Mouse (Mus musculus) lung, postnatal 4 days (tissue): ENCODE measurements around the gene Tbce.
"Not testable (repeated sequence)": the region's sequence is repeated elsewhere in the genome, so short reads cannot be mapped to it uniquely, and the experiment has no call there.

Source experiments
- DNase-seq, 2 experiments: peaks; one replicate each; pipeline ENCODE4 v3.0.0; 2021

Gene Tbce

DNA sequence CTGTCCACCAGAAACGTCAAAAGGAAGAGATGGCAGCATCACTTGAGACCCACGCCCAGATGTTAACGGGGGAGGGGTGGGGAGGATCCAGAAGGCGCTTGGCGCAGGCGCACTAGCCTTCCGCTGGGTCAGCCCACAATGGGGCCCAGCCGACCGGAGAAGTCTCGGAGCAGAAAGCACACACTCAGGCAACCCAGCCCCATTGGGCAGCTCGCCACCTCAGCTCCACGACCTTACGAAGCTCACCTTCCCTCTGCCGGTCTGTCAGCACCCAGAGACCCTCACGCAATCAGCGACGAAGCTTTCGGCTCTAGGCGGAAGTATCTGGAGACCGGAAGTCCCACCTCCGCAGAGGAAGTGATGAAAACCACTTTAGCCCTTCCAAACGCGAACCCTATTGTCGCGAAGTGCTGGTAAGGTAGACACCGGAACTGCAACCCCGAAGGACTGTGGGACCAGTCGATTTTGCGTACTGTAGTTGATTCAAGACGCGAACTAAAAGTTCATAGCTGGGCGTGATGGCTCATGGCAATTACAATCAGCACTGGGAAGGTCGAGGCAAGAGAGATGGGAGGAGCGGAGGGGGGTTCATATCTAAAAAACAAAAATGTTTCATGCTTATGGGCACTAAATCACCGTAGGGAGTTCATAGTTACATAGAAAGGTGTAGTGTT is at the start of gene Tbce:
Gene Tbce, minus strand, starts transcription at position 347 of the 674 bp plus-strand sequence.
- DNase-seq: peak; percentile 92 to 93

DNA sequence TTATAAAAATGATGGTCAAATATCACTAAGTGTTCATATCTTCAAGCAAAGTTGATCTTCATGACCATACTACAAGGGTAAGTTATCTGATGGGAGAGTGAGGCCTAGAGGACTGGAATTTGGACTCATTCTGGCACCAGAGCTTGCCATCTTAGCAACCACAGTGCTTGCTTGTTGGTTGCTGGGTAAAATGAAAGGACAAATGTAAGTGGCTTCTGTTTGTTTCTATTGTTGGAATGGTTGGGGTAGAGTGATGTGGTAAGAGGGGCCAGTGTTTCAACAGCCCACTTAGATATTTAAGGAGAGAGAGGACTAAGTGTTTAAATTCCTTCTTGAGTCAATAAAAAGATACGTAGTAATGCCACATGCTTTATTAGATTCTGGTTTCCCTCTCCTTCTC is 49.2 kb upstream of the Tbce start:
- peak; percentile 12 to 24 for DNase-seq

DNA sequence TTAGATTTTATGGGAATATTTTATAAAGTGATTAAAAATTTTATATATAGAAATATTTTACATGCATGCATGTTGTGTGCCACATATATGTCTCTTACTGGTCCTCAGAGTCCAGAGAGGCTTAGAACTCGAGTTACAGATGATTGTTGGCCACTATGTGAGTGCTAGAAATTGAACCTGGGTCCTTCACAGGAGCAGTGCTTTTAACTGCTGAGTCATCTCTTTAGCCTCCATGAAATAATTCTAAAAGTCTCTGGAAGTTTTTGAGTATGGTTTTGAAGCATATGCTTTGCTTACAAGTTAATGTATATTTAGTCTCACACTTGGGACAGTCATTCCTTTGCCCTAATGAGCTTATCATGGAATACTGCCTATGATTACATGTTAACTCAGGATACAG is 35.9 kb upstream of the Tbce start:
- DNase-seq: no peak

DNA sequence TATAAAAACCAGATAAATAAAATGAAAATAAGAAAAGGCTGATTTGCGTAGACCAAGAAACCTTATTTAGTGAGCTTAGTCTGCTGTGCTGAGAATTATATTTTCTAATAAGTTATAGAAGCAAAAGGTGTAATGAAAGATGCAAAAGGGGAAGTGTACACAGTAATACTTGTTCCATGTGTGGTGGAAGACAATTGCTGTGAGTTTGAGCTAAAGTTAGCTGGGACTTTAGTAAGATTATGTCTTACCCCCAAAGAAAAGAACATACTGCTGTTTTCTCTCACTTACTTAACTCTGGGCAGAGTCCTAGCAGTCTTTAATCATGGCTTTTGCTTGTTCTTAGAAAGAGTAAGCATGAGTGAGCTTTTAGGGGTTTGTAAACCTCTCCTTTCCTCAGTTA is 34.9 kb upstream of the Tbce start:
- DNase-seq: no peak

DNA sequence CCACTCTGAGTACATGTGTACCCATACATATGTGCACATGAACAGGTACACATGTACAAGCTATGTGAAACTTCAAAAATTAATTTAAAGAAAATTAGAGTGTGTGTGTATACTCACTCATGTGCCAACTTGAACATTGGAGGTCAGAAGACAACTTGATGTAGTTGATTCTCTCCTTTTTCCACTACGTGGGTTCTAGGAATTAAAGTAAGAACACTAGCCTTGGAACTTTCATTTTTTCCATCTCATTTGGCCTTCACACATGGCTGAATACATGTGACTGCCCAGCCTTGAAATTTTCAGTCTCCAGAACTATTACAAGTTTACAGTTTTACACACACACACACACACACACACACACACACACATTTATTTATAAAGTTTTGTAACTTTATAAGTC is 29.9 kb upstream of the Tbce start:
- DNase-seq: no peak

DNA sequence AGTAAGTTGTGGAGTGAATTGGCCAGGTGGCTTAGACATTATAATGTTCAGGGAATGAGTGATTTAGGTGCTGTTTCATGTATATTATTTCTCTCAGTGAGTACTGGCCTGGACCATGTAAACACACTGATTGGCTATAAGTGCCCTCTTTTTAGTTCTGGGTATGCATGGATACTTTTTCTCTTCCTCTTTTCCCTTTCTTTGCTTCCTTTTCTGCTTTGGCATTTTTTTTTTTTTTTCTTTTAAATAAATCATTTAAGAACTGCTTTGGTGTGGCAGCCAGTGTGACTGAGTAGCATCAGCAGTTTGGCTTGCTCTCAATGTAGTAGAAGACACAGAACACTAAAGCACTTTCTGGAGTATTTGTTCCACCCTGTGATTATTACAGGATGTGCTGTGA is 28.6 kb upstream of the Tbce start:
- no peak for DNase-seq

DNA sequence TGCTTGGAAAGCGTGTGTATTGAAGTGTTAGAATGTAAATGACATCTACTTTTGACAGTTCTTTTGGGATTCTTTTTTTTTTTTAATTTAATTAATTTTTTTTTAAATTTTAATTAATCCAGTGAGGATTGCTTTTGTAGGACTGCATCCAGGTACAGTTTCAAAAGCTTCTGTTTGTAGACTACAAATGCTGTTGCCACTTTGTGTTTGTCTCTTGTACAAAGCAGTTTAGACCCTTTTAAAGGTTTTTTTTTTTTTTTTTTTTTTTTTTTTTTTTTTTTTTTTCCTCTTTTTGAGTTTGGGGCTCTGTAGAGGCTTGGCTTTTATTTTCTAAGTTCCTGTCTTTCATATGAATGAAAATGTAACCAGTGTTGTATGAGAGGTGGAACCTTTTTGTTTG is 26.3 kb upstream of the Tbce start:
- DNase-seq: no peak

DNA sequence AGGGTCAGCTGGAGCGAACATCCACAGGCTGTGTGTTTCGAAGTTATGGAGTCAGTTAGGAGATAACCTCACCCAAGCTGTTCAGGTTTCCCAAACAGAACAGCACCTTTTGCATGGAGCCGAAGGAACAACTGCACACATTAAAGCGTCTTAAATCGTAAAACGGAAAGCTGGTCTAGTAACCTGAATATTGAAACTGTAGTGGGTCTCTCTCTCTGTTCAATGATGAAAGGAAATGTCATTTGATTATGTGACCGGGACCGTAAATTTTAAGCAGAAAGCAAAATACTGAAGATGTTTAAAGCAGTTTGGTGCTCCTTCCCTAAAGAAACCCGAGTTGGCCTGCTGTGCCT is 25.6 kb upstream of the Tbce start:
- no peak for DNase-seq

DNA sequence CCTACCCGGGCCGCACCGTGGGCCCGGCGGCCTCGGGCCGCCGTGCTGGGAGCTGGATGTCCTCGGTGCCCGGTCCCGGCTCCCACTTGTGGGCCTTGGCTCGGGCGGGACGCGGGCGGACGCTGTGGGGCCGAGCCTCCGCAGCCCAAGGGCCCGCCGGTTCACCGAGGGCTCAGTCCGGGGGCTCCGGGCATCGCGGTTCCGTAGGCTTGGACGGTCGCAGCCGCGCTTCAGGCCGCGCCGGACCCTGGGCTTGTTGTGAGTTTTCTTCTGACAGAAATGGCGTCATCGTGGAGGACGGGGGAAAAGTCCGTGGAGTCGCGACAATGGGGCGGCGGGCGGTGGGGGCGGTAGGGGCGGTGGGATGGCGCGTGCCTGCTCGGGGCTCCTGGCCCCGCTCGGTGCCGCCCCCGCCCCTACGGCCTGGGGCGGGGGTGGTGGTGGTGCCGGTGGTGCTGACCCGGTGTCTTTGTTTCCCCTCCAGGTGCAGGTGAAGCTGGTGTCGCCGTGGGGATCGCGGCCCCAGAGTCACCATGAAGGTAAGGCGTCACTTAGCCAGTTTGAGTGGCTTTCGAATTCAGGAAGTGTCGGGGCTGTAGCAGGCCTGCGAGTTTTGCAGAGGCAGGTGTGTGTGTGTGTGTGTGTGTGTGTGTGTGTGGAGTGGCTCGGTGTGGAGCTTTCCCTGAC is 25.0 kb upstream of the Tbce start:
- DNase-seq: peak; percentile 62 to 66

DNA sequence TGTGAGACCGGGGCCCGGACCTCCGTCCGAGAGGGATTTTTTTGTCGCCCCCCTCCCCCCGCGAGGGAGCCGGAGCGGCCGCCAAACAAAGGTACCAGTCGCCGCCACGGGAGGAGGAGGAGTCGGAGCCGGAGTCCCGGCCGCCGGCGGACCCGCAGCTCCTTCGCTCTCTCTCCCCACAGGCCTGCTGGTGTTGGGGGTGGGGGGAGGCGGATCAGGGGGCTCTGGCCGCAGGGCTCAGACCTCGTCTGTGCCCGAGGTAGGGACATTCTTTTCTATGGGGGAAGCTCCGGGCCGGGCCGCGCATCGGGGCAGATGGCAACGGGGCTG is 24.5 kb upstream of the Tbce start:
- DNase-seq: no peak

DNA sequence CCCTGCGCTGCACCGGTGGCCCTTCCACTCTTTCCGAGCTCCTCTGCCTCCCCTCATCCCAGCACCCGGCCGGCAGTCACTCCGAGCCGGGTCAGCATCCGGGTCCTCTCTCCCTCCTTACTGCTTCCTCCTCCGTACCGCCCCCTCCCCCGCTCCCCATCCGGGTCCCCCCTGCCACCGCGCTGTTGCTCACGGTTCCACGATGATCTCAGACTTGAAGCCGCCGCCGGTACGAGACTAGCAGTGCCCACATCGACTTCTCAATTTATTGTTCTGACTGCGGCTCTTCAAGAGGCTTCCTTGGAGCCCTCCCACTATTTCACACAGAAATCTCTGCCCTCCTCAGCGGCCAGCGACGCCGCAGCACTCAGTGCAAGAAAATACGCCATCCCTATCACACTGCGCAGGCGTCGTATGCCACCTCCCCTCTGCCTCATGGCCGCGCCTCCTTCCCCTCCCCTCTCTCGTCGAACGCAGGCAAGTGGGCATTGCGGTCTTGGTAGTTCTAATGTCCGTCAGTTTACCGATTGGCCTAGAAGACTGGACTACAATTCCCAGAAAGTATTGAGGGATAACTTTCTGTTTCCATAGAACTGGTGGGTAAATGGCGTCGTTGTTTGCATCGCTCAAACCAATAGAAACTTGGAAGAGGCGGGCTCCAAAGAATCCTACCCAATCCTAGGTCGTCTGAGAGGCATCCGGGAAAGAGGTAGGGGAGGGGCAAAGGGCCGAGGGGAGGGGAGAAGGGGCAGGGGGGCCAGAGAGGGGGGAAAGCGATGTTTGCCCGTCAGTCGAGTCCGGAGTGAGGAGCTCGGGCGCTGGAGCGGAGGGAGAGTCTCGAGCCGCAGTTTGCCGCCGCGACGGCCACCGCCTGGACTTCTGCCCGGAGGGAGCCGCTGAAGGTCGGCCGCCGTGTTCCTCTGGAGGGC is 23.8 kb upstream of the Tbce start, which contains the start of the genes Arid4b and Ggps1:
Gene Arid4b, plus strand, starts transcription at position 220 of the 929 bp plus-strand sequence.
Gene Ggps1, minus strand, starts transcription at position 476 of the 929 bp plus-strand sequence.
- DNase-seq: peak; percentile 97 to 99

DNA sequence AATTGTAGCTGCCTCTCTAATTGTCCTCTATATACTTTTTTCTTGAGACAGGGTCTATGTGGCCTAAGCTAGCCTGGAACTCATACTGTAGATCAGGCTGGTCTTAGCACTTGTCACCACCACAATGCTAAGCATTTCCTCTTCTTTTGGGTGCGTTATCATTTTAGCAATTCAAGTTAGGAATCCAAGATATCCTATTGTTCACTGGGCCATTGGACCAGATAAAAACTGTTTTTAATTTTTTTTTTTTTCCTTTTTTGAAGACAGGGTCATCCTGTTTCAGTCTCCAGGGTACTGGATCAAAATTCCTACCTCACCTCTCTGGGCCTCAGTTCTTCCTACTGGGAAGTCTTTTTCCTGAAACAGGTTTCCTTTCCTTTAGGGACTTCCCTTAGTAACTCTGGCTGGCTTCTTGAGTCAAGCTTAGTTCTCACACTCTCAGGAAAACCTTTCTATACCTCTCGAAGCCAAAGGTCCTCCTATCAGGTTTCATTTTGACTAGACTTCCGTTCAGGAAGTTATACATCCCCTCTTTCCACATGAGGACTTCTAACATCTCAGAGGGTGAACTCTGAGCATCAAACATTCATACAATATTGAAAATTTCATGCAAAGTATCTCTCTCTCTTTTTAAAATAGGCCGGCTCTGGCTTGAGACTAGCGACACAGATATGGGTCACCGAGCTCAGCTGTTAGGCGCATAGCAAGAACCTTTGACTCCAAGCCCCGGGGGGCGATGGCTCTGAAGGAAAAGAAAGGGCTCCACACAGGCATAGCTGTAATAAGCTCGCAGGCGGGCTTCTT is 23.0 kb upstream of the Tbce start:
- no peak for DNase-seq

DNA sequence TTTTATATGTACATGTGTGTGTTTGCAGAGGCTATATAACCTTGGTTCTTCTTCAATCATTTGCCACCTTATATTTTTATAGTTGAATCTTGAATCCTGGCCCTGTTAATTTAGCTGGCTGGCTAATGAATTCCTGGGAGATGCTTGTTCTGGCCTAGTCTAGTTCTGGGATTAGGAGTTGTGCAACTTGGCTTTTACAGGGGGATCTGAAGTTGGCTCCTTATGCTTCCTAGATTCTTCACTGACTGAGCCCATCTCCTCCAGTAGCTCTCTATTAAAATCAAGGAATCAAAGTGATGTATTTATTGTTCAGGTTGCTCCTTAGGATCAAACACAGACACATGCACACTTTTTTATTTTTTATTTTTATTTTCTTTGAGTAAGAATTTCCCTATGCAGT is 20.1 kb upstream of the Tbce start:
- DNase-seq: no peak

DNA sequence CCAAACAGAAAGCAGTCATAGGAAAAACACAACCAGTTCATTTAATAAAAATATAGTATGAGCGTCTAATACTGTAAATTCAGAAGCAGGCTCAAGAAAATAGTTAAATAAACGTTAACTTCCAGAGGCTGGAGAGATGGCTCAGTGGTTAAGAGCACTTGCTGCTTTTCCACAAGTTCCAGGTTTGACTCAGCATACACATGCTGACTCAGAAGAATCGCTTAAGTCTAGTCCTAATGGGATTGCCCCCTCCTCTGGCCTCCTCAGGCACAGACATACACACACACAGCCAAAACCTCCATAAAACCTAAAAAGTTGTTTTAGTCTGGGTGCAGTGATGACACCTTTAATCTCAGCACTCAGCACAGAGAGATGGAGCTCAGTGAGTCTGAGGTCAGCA is 17.4 kb upstream of the Tbce start:
- DNase-seq: no peak

DNA sequence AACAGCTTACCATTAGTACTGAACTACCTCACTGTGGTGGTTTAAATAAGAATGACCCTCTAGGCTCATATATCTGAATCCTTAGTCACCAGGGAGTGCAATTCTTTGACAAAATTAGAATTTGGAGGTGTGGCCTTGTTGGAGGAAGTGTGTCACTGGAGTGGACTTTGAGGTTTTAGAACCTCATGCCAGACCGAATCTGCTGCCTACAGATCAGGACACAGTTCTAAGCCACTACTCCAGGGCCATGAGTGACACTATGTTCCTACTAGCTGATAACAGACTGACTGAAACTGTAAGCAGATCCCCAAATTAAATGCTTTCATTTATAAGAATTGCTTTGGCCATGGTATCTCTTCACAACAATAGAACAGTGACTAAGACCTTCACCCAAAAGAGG is 10.4 kb upstream of the Tbce start:
- DNase-seq: no peak

DNA sequence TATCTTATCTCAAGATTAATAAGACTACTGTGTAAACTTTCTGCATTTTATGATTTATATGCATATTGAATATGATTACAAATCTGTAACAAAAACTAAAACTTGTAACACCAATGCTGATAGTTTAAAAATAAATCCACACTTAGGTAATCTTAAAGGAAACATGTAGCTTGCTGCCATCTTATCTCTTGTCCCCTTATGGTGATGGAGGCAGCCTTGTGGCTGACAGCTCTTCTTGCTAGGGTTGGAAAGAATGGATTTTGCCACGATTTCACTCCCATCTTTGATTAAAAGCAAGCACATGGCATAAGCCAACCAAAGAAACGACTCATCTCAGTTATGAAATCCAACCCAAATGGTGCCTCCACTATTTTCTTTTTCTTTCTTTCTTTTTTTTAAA is 5.1 kb upstream of the Tbce start:
- no peak for DNase-seq

DNA sequence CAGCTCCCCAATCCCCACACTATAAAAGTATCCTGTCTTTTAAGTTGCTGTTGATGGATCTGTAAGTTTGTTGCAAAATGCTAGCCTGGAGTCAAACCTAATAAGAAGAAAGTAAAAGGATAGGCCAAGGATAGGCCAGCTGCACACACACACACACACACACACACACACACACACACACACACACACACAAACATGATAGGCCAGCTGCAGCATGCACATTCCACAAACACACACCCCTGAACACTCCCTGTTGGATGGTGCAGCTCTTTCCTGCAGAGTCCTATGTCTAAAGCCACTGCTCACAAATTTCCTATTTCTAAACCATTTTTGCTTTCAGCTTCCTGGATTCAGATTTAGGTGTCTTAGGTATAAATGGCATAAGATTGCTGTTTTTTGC is 4.4 kb upstream of the Tbce start:
- no peak for DNase-seq

DNA sequence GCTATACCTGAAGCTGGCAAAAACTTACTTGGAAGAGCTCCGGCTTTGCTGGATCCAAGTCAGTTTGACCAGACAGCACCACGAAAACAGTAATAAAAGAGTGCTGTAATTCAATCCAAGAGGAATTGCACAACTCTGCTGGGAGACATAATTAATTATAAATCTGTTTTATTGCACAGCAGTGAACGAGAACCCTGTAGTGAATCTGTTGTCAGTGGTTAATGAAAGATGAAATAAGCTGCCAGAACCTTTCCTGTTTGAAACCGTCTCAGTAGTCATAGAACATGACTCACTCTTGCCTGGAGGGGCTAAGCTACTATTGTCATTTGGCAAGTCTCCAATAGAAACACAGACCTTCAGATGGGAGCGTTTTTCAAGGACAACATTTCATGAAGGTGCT is 748 bp upstream of the Tbce start:
- DNase-seq: no peak

DNA sequence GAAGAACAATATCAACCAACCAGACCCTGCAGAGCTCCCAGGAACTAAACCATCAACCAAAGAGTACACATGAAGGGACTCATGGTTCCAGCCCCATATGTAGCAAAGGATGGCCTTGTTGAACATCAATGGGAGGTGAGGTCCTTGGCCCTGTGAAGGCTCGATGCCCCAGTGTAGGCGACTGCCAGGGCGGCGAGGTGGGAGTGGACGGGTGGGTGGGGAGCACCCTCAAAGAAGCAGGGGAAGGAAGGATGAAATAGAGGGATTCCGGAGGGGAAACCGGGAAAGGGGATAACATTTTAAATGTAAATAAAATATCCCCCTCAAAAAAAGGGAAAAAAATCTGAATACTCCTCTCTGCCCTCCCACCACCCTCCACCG is 537 bp downstream of the Tbce start:
- DNase-seq: no peak

DNA sequence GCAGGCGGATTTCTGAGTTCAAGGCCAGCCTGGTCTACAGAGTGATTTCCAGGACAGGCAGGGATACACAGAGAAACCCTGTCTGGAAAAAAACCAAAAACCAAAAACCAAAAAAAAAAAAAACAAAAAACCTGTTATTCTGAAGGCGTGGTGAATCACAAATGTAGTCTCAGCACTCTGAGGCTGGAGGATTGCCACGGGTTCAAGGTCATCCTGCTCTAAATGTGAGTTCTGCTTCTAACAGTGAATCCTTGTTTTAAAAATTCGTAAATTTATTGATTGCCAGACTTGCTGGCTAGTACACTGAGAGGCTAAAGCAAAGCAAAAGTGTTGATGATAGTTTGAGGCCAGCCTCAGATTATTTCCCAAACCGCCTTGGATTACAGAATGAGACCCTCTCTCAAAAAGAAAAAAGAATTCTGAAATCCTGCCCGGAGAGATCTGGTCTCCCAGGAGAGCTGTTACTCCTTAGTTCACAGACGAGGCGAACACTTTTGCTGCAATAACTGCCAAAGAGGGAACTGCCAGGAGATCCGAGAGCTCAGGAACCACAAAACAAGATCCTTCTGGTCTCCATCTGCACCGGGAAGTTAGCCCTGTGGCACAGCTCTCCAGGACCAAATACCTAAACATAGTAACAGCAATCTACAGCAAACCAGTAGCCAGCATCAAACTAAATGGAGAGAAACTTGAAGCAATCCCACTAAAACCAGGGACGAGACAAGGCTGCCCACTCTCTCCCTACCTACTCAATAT is 3.4 kb downstream of the Tbce start:
- no peak for DNase-seq

DNA sequence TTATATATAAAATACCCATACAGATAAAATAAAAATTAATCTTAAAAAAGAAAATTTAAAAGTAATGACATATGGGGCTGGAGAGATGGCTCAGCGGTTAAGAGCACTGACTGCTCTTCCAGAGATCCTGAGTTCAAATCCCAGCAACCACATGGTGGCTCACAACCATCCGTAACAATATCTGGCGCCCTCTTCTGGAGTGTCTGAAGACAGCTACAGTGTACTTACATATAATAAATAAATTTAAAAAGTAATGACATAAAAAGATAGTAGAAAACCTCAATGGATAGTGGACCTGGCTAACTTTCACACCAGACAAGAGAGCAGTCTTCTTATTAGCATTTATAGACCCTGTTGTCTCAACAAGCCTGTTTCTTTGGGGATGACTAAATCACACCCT is 4.1 kb downstream of the Tbce start:
- not testable (repeated sequence) for DNase-seq

DNA sequence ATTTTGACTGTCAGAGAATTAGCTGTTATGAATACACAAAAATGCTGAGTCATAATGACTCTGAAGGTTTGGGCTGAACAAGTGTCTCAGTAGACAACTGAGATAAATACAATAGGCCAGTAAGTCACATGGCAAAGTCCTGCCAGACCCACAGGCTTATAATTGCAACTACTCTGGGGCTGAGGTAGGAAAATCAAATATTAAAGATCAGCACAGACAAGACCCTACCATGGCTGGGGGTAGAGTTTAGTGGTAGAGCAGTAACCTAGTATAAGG is 5.4 kb downstream of the Tbce start:
- no peak for DNase-seq
